Mouse (Mus musculus): ENCODE data around the gene Emid1.
A peak's percentile ranks its signal among the peaks of the same experiment; 100 is the strongest.

Gene Emid1

GRCm38 (mm10) chr11:5062860-5063505 lies 89.1 kb downstream of the Emid1 start:
- no peak for DNase-seq

GRCm38 (mm10) chr11:5062326-5062725 lies 89.7 kb downstream of the Emid1 start:
- no peak for DNase-seq

DNA sequence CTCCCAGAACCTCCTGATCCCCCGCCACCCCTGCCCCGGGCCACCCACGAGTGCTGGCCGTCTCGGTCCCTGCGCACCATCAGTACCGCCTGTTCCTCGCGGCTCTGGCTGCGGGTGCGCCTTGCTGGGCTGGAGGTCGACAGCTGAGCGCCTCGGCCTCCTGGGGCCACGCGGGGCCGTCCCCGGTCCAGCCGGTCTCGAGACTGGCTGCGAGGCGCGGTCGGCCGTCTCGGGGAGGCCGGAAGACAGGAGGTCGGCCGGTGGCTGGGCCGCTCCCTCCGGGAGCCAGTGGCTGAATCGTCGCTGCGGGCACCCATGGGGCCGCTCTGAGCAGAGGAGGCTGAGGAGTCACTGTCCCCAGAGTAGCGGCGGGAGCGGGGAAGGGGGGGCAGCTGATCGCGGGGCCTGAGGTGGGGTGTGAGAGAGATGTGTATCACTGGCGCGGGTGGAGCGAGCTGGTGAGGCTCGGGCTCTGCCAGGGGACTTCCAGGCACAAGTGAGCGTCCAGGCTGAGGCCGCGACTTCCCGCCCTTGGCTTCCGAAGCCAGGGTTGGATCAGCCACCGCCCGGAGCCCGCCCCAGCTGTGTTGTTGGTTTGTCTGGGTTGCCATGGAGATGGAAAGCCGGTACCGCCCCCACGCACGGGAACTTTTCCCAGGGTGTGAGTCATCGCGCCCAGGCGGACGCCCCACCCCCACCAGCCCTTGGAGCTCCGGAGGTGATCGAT lies 90.5 kb downstream of the Emid1 start:
- peak; percentile 97 for DNase-seq

DNA sequence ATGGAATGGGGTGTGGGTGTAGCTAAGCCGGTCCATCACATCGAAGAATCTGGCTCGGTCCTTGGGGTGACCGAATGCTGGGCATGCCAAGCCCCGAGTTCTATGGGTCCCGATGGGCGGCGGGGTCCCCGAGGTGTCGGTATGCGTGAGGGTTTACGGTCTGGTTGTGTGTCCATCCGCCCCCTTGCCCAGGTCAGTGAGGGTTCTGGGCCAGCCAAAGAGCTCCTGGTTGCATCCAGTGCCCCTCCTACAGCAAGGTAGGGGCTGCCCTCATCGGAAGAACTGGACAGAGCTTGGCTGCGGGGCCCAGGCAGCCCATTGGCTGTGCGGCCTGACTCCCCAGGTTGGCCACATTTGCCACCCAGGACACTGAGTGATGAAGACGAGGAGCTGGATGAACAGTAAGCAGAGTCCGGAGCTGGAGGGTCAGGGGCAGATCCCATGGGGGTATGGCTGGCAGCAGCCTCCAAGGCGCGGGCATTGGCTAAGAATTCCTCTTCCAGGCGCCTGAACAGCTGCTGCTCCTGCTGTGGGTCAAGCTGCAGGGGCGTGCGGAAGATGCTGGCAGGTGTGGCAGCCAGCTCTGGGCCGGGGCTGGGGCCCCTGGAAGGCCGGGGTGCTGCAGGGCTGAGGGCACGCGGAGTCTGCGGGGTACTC lies 91.2 kb downstream of the Emid1 start:
- DNase-seq, result no peak

GRCm38 (mm10) chr11:5059704-5060156 lies 92.3 kb downstream of the Emid1 start:
- DNase-seq, result peak; percentile 62

GRCm38 (mm10) chr11:5059230-5059629 lies 92.8 kb downstream of the Emid1 start:
- peak; percentile 28 for DNase-seq

DNA sequence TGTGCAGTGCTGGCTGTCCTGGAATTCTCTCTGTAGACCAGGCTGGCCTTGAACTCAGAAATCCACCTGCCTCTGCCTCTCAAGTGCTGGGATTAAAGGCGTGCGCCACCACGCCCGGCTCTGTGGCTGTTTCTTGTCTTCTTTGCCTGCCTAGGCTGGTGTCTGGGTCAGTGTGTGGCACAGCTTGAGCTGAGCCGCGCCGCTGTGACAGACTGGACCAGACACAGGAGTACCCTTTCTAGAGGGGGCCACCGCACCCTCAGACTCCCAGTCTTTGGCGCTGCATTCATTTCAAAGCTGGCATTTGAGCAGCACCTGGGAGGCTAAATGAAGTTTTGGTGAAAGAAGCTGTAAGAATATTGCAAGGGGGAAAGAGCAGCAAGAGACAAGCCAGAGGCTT lies 93.3 kb downstream of the Emid1 start:
- DNase-seq, result no peak

DNA sequence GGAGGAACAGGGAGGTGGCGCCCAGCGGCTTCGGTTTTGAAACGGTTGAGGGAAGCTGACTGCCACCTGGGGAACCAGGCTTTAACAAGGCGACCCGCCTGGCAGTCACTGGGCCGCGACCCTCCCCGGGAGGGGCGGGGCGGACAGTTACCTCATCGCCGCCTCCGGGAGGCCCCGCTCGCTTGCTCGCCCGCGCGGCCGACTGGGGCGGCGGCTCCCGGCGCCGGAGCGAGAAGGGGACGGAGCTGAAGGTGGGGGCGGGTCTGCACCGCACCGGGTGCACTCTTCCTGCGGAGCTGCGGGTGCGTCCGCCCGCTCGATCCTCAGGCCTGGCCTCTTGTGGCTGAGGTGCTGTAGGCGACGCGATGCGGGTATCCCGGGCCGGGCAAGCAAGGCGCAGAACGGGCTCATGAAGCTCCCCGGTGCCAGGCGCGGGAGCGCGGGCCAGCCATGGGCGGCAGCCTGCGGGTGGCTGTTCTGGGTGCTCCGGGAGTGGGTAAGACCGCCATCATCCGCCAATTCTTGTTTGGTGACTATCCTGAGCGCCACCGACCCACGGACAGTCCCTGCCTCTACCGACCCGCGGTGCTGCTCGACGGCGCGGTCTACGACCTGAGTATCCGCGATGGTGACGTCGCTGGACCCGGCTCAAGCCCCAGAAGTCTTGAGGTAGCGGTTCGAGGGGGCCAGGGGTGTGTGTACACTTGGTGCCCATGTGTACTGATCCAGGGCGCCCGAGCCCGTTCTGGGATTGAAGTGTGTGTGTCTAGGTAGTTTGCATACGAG lies 94.0 kb downstream of the Emid1 start, which contains the start of gene Rasl10a:
Gene Rasl10a, plus strand, starts transcription at position 273 of the 786 bp plus-strand sequence.
- peak; percentile 48 for DNase-seq

DNA sequence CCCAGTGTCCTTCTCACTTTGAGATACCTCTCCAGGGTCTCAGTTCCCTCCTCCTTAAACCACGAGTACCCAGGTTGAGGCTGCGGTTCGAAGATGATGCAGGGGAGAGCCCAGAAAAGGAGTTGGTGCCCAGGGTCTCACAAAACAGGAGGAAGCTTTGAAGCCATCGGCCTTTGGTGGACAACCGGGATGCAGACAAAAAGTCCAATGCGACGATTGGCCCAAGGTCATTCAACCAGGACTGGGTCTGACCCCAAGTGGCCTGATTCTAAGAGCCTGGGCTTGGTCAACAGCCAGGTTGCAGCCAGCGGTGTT lies 94.6 kb downstream of the Emid1 start:
- no peak for DNase-seq

GRCm38 (mm10) chr11:5057064-5057463 lies 95.0 kb downstream of the Emid1 start:
- no peak for DNase-seq
